Mouse (Mus musculus) gastrocnemius, postnatal 10 days (tissue): ENCODE data around the gene Capn8. TPM values are rescaled to one million over a fixed set of nuclear protein-coding genes. Genes with fewer than 3 reads are reported as not detected.
A peak's percentile ranks its signal among the peaks of the same experiment; 100 is the strongest.

ENCODE experiments used
- DNase-seq: peaks from one replicate; pipeline ENCODE4 v3.0.0; 2021; ENCODE audit warnings: mixed read lengths
- long read RNA-seq, 2 experiments: library from polyadenylated mRNA; stranded (forward); transcript quantifications; one replicate each; pipeline ENCODE4 v2.0.0; 2021
- total RNA-seq, 2 experiments: library from RNA; stranded (reverse); gene quantifications; 2 replicates each; pipeline ENCODE4 v1.2.3; 2021

The Capn8 gene
- not detected for total RNA-seq
- long read RNA-seq, experiment 1 = 0 reads
- long read RNA-seq, experiment 2 = 0 reads

- DNase-seq = no peak
Measured at GRCm38 (mm10) chr1:182564408-182565120, at the start of gene Capn8. Gene Capn8 (plus strand): TSS chr1:182565007.

DNA sequence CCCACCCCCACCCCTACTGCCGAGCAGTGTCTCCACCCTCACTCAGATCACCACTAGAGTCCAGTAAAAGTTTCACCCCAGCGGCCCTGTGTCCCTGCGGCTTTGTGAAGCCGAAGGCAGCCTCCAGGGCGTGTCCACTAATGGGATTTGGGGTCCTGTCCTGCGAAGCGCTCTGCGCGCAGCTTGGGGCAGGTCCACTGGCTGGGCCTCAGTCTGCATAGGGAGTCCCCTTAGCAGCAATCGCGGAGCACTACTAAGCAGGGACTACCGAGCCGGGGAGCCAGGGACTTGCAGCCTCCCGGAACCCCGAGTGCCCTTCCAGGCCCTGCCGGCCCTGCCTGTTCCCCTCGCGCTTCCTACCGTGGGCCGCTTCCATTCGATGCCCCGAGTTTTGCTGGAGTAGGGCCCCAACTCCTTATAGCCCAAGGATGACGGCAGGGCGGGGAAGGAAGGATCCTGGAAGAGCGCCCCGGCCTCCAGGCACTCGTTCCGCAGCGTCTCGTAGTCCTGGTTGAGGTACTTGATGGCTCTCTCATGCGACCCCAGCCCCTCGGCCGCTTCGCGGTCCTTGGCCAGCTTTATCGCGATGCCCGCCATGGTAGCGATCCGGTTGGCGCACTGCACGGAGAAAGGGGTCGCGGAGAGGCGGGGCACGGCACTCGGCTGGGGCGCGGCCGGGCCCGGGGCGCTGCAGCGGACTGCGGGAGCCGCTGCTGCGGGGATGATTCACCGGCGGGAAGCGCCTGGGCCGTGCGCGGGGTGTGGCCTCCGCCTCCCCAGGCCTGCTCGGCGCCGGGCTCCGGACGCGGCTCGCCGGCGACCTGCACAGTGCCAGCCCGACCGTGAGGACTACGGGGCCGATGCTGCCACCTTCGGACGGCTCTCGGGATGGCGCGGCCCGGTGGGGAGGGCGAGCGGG, 47.8 kb upstream of the Capn8 start, which contains the start of gene Capn2:
Gene Capn2, minus strand, starts transcription at position 851 of the 919 bp plus-strand sequence.
- DNase-seq = peak; percentile 87

- no peak for DNase-seq
Measured at GRCm38 (mm10) chr1:182517677-182518011, 47.2 kb upstream of the Capn8 start.

GRCm38 (mm10) chr1:182518143-182518680, 46.6 kb upstream of the Capn8 start:
- DNase-seq = no peak

DNA sequence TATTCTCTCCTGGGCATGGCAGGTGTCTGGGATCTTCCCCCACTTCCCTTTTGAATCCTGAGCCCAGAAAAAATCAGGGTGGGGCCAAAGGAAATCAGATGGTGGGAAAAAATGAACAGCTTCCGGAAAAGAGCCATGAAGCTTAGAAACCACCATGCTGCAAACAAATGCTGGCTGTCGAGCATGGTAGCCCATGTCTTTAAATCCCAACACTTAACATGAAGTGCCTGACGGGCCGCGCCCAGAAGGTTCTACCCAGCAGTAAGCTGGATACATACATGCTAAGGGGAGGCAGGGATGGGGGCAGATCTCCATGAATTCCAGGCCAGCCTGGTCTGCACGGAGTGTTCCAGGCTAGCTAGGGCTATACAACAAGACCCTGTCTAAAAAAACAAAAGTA, 46.0 kb upstream of the Capn8 start:
- DNase-seq = no peak

- DNase-seq = peak; percentile 27
Measured at GRCm38 (mm10) chr1:182519341-182519740, 45.5 kb upstream of the Capn8 start.

DNA sequence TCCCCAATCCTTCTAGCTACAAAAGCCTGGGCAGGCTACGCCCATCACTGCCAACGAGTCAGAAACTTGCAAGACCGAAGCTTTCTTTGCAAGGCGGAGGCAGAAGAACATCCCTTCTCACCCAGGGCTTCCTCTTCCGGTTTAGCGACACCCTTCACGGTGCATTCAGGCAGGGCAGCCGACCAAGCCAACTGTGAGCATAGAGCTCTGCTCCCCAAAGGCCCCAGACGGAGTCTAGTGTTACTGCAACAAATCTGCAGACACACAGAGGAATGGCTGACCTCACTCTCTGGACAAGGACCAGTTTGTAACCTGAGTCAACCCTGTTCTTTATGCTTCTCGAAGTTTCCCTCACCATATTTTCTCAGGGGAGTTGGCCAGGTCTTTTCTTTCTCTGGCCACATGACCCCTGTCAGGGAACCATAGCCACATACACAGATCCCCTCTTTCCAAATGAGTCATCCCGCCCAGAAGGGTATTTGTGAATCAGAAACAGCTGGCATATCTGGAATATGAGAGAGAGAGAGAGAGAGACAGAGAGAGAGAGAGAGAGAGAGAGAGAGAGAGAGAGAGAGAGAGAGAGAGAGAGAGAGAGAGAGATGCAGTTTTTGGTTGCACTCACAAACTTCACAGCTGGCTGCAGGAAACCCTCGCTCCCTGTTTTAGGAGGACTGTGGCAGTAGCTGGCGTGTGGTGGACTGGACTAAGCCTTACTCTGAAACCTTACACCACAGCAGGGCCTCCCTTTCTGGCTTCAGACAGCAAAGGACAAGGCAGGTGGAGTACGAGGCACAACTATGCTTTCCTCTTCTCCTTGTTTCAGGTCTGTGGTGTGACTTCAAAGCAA, 44.5 kb upstream of the Capn8 start:
- peak; percentile 79 for DNase-seq

DNA sequence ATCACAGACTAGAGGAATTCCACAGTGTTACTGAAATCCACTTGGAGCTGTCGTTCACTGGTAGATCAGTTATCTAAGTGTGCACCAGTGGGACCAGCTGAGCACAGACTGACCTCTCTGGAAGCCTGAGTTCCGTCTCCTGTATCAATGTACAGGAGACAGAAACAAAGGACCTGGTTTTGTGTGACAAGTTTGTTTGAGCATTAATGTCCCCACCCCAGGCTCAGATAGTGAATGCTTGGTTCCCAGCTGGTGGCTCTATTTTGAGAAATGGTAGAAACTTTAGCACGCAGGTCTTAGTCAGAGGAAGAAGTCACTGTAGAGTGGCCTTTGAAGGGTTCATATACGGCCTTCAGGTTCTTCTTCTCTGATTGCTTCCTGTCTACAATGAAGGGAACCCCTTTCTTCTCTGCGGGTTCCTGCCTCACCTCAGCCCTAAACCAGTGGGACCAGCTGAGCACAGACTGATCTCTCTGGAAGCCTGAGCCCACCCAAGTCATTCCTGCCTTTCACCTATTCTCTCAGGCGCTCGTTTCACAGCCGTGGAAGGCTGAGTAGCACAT, 43.8 kb upstream of the Capn8 start:
- DNase-seq = no peak

- DNase-seq = no peak
Measured at GRCm38 (mm10) chr1:182522961-182523360, 41.8 kb upstream of the Capn8 start.

DNA sequence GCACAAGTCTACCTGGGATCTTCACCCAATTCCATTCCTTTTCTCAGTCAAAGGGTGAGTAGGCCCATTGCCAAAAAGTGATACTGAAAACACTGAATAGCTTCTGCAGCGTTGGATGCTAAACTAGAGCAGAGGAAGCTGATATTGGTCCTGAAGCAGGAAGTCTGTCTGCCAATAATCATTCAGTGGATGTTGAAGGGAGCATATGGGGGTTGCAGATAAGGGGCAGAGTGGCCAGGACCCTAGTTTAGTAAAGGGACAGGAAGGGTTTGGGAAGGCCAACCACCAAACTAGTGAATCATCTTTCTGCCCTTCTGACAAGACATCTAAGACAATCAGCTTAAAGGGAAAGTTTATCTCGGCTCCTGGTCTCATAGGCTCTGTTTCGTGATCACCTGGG, 41.1 kb upstream of the Capn8 start:
- DNase-seq = no peak

GRCm38 (mm10) chr1:182525601-182526000, 39.2 kb upstream of the Capn8 start:
- DNase-seq = no peak

DNA sequence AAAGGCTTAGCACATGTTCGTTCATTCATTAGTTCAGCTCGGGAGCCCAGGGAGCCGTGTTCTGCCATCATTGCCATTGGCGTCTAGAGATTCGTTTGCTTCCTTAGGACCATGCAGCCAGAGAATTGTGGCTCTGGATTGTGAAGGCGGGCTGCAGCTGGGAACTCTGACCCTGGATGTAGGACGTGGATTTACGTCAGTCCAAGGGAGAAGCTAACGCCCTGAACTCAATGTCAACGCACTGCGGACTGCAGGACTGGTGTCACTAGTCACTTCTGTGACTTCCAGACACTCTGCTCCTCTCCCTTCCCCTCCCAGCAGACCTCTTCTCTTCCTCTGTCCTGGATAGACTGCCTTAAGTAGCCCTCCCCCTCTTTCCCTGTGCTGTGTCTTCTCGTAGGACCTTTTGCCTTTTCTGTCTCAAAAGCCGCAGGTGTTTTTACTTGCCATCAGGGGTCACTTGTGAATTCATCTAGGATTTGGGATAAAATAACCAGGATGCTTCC, 37.5 kb upstream of the Capn8 start:
- no peak for DNase-seq

GRCm38 (mm10) chr1:182527921-182528858, 36.6 kb upstream of the Capn8 start:
- no peak for DNase-seq

- no peak for DNase-seq
Measured at GRCm38 (mm10) chr1:182533583-182533982, 31.2 kb upstream of the Capn8 start.

DNA sequence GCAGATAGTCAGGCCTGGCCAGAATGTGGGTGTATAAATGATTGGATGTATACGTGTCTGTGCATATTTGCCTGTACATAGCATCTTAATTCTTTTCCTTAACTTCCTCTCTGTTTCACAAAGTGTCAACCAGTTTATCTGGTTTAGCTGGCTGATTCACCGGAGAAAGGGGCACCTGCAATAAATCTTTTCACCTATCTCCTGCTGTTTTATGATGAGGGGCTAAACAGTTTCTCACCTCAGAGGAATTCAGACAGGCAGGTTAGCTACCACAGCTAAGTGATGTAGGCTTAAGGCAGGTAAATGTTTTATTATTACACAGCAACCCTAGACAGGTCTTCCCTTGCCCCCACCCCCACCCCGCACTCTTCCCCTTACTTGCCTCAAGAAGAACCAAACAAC, 29.7 kb upstream of the Capn8 start:
- DNase-seq = no peak

GRCm38 (mm10) chr1:182539023-182539940, 25.5 kb upstream of the Capn8 start:
- DNase-seq = peak; percentile 59

GRCm38 (mm10) chr1:182542110-182542509, 22.7 kb upstream of the Capn8 start:
- DNase-seq = no peak

DNA sequence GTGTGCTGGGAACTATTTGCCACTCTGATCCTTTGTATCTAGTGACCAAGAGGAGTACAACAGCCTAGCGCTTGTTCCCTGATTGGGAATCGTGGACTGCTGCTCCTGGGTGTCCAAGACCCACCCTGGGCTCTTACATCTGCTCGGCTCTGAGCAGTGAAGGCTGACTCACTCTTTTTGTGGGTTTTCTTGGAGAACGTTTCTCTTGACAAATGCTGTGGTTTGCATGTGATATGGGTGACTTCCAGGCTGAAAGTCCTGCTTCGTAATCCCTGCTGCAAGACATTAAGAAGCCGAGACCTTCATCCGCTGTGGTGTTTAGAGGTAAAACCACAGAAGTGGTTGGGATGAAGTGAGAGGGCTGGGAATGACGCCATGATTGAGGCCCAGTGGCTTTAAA, 21.7 kb upstream of the Capn8 start:
- no peak for DNase-seq

GRCm38 (mm10) chr1:182543906-182544305, 20.9 kb upstream of the Capn8 start:
- DNase-seq = no peak
